Mouse (Mus musculus): ENCODE measurements around the gene Ccnjl.

The Ccnjl gene

DNA sequence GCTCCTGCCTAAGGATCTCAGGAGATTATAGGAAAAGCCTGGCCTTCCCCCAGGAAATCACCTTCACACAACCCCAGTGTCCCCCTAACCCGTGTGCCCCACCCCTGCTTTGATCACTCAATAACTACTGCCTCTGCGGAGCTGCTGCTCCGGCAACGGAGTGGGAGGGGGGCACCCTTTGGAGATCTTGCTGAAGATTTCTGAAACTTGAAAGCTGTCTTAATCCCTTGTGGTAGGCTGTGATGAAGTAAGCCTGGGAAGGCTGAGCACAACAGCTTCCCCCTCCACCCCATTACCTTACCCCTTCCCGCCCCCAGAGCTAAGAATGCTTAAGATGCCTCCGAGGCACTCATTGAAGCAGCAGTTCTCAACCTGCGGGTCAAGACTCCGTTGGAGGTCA, 37.3 kb downstream of the Ccnjl start:
- in situ Hi-C loops (cut with MboI; ENCODE audit: low sequenced_read_pairs) = no loop called here

DNA sequence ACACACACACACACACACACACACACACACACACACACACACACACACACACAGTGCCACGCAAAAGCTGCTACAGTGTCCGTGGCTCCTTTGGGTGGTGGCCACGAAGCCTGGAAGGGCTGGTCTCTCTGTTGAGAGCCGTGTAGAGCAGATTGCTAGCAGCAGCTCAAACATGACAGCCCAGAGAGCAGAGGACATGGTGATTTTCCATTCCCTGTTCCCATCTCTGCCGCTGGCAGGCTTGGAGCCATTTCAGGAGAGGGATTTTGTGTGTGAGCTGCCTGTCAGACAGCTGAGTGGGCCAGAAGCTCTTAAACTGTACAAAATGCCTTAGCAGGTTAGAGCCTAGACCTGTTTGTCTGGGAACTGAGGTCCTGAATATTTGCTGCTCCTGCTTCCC, 38.1 kb downstream of the Ccnjl start:
- in situ Hi-C loops (cut with MboI; ENCODE audit: low sequenced_read_pairs) = no loop called here

DNA sequence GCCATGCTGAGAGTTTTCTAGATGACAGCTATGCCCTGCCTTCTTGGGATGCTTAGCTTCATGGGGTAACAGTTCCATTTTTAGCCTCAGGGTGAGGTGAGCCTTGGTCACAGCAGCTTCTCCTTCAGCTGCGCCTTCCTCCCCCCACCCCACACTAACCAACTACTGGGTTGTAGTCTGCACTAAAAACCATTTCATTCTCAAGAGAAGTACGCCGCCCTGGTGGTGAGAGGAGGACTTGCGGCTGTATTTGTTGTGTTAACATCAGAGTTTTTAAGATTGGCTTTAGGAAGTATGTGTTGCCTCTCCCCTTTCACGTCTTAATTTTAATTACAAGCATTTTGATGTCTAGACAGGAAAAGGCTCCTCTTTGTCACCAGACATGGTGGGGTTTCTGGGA, 39.7 kb downstream of the Ccnjl start:
- in situ Hi-C loops (cut with MboI; ENCODE audit: low sequenced_read_pairs) = no loop called here

DNA sequence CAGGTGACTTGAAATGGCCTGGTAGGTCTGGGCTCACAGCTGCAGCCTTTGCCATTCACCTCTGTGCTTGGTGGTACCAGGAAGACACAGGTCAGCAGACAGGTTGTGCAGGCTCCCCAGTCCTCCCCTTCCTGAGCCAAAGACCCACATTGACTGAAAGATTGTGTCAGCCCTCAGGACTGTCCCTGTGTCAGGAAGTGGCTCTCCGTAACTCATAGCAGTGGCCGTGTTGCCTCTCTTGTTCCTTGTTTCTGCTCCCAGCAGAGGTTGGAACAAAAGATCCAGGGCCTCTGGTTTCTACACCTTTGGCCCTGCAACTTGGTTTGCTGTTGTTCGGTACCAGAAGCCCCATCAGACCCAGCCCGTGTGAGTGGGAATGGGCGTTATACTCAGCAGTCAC, 40.6 kb downstream of the Ccnjl start:
- in situ Hi-C loops (cut with MboI; ENCODE audit: low sequenced_read_pairs) = no loop called here

DNA sequence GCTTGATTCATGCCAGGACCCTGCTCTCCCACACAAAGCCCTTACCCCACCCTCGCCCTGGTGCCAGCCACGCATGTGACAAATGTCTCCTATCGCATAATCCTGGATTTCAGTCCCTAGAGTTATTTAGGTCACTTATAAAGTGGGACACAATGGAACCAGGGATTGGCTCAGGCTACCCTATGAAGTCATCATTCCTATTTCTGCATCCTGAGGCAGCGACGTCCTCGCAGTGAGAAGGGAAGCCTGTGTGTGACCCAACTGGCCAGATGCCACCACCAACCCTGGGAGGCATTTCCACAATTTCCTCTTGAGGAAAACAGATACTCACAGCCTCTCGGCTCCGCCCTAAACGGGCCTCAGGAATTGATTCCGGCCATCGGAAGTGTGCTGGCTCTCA, 41.0 kb downstream of the Ccnjl start:
- in situ Hi-C loops (cut with MboI; ENCODE audit: low sequenced_read_pairs) = no loop called here

DNA sequence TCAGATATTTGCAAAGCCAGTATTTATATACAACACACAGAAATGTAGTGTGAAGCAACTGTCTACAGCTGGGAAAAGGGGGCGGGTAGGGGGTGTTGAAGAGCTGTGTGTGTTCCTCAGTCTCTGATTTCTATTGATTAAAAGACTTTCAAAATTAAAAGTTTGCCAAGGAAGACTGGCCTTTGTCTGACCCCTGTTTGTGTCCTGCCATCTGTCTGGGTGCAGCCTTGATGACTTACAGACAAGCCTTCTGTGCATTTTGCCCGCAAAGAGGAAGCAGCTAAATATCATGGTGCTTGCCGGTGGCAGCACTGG, 46.4 kb downstream of the Ccnjl start:
- in situ Hi-C loops (cut with MboI; ENCODE audit: low sequenced_read_pairs) = no loop called here

DNA sequence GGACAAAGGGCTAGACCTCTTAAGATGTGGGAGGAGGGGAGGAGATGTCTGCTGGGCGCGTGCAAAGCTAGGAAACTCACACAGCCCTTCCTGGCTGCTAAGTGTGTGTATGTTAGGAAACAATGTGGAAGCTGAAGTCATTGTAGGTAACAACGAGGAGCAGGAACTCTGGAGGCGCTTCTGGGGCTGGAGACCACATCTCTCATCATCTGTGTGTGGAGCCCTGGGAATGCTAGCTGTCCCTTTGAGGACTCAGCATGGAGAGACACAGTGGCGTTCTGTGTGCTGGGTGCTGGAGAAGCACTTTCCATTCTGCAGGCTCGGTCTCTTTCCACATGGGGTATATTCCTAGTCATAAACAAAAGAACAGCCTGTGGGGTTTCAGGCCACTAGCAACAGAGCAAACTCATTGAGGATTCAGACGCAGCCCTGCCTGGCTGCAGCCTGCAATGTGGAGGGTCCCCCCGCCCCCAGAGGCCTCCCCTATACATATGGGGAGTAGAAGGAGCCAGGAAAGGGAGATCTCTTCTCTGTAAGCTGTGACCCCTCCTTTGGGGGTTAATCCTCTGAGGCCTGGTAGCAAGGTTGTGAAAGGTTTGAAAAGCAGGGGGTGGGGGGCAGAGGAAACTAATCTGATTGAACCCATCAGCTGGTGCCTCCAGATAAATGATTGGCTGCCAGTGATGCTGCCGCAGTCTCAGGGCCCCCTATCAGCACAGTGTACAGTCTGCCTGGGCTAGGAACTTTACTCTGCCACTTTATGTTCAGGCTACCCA, 47.0 kb downstream of the Ccnjl start:
- in situ Hi-C loops (cut with MboI; ENCODE audit: low sequenced_read_pairs) = no loop called here

DNA sequence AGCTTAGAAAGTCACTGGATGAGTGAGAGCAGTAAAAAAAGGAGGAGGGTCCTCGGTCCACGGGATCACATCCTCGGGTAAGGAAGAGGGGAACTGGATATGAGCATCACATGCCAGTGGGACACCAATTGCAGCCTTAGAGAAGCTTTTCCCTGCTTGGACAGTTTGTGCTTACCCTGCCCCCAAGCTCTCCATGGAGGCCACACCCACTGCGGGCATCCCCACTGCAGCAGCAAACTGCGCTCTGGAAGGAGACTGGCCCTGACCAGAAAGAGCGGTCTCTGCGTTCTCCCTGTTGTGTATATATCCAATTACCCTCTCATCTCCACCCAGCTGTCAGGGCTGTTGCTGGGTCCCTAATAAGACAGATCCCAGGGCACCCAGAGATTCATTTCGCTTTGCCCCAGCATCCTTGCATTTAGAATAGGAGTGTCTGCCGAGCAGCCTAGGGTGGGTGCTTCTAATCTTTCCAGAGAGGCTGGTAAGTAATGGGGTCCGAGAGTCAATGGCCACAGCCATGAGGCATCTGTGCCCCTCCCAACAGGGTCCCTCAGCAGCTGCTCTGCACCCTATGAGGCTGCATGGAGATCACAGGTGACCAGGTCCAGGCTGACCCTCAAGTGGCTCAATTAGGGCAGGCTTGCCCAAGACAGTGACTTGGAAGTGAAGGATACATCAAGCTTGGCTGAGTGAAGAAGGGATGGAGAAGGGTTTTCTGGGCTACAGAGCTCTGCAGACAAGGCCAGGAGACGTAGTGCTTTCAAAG, 49.3 kb downstream of the Ccnjl start:
- in situ Hi-C loops (cut with MboI; ENCODE audit: low sequenced_read_pairs) = no loop called here

DNA sequence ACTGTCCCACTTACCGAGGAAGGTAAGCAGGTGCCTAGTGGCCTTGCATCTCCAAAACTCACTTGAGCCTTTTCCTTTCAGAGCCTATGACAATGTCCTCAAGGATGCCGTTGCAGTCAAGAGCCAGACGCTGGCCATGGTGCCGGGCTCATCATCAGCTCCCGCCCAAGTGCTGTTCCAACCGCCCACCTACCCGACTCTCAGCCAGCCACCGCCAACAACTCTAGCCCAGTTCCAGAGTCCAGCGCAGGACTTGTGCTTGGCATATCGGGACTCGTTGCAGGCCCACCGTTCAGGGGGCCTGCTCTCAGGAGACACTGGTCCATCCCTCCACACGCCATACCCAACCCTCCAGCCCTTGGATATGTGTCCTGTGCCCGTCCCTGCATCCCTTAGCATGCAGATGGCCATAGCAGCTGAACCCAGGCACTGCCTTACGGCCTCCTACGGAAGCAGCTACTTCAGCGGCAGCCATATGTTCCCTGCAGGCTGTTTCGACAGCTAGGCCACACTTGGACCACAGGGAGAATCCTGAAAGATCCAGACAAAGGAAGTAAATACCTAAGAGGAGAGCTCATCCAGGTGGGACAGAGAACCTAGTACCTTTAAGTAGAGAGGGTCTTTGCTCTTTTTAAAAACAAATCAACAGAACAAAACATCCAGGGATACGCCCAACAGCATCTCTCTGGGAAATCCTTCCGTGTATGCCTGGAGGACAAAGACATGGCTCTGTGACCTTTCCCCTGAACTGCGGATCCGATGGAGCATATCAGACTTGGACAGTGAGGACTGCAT, 56.8 kb downstream of the Ccnjl start:
- in situ Hi-C loops (cut with MboI; ENCODE audit: low sequenced_read_pairs) = no loop called here

DNA sequence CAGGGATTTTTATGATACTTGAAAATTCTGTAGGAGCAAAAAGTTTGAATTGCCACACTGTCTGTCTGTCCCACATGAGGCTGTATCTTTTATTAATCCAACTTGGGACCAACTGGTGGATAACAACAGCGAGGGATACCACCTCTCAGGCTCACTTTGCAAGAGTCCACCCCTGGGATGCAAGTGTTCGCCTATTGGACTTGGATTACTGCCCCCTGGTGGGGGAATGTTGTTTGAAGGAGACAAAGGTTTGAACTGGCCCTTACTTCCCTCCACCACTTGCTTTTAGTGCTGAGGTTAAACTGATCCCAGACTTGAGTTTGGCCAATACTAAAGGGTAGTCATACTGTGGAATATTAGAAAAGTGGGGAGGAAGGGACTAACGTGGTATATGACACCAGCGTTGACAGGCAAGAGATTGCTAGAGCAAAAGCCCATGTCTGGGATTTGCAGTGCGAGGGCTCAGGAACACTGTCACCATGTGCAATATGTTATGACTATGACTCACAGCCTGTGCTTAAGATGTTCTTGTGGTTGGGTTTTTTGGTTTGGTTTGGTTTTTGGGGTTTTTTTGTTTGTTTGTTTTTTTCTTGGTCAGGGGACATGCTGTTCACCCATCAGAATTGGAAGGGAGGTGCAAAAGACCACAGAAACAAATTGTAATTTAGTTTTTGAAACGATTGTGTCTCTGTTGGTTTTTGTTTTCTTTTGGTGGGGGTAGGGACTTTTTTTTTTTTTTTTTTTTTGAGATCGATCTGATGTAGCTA, 57.9 kb downstream of the Ccnjl start, which contains the start of gene 4933415A04Rik:
Gene 4933415A04Rik (plus strand): TSS at position 717 of the 767 bp plus-strand sequence.
- in situ Hi-C loops (cut with MboI; ENCODE audit: low sequenced_read_pairs) = no loop called here

DNA sequence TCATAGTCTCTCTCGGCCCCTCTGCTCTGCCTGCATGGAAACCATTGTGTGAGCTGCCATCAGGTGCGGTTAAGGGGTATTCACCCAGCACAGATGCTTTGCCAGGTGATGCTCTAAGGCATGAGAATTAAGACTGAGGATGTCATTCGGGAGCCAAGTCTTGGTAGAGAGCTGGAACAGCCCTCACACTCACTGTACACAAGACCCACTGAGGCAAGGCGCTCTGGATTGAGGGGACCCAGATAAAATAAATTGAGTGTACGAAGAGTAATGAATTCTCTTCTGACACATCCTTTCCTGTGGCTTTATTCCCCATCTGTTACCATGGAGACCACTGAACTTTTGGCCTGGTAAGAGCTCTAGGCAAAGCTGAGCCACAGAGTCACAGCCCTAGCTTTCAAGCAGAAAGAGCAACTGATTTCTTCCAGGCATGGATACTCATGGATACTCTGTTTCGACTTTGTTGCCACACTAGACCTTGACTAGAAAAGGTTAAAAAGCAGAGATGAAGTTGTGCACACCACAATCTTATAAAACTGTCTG, 61.0 kb downstream of the Ccnjl start:
- in situ Hi-C loops (cut with MboI; ENCODE audit: low sequenced_read_pairs) = no loop called here

DNA sequence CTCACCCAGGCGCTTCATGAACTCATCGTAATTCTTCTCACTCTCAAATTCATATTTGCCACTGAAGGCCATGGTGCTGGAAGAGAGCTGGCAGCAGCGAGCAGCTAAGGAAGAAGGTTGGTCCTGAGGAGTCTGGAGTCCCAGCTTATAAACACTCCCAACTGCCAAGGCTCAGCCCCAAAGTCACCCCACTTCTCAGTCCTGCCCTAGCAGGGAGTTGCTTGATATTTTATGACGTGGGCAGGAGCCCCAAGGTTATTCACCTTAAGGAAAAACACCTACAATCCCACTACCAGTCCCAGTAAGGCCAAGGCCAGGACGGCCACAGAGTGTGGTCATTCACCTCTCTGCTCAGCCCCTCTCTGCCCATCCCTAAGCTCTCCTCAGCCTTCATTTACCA, 72.9 kb downstream of the Ccnjl start, which contains the start of gene Fabp6:
Gene Fabp6 (minus strand): TSS at position 101 of the 400 bp plus-strand sequence.
- in situ Hi-C loops (cut with MboI; ENCODE audit: low sequenced_read_pairs) = no loop called here

DNA sequence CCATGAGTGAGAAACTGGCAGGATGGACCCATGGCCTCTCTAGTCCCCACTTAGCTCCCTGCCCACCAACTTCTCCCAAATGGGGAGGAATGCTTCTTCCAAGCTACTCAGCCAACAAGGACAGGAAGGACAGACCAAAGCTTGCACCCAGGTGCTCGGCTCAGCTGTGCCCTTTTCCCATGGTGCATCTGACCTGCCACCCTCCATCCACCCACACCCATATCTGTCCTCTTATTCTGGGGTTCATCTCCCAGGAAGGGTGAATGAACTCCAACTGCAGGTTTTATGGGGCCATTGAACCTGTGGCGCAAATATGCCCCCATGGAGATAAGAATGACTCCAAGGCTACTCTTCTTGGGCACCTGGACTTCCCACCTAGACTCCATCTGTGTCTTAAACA, 75.6 kb downstream of the Ccnjl start:
- in situ Hi-C loops (cut with MboI; ENCODE audit: low sequenced_read_pairs) = no loop called here

DNA sequence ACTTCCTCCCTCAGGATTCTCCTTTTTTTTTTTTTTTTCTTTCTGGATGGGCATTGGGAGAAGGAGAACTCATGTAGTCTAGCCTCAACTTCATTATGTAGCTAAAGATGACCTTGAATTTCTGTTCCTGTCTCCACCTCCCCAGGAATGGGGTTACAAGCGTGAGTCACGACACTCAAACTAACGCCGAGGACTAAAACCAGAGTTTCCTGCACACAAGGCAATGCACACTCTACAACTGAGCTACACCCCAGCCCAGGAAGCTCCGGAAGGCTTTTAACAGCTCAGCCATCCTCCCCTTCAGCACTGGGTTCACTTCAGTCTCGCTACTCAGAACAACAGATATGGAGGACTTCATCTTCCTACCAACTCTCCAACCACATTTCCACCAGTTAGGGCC, 76.3 kb downstream of the Ccnjl start:
- in situ Hi-C loops (cut with MboI; ENCODE audit: low sequenced_read_pairs) = no loop called here

DNA sequence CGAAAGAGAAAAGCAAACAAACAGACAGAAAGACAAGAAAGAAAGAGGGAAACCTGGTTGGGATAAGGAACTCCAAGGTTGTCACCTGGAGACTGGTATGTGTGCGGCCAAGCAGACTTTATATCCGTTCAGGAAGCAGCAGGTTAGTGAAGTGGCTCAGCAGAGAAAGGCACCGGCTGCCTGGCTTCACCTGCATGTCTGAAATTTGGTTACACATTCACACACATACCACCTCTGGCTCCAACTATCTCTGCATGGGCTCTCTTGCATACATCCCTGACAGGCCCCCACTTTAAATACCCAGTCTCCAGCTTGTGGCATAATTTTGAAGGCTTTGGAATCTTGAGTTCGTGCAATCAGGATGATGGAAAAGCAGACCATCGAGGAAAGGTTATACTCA, 77.3 kb downstream of the Ccnjl start:
- in situ Hi-C loops (cut with MboI; ENCODE audit: low sequenced_read_pairs) = no loop called here

DNA sequence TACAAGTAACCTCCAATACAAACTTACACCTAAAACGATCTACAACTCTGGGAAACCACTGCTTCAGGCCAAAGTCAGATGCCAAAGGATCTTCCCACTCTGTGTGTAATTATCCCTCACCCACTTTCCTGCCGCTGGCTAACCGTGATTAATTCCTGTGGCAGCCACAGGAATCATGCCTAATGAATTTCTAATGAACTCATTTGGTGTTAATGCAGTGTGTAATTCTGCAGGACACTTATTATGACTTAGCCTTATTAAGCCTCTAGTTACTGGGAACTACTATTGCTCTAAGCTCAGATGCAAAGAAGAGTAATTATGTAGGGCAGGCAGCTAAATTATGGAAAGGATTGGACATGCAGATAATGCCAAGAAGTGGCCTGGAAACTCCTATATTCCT, 79.9 kb downstream of the Ccnjl start:
- in situ Hi-C loops (cut with MboI; ENCODE audit: low sequenced_read_pairs) = no loop called here

DNA sequence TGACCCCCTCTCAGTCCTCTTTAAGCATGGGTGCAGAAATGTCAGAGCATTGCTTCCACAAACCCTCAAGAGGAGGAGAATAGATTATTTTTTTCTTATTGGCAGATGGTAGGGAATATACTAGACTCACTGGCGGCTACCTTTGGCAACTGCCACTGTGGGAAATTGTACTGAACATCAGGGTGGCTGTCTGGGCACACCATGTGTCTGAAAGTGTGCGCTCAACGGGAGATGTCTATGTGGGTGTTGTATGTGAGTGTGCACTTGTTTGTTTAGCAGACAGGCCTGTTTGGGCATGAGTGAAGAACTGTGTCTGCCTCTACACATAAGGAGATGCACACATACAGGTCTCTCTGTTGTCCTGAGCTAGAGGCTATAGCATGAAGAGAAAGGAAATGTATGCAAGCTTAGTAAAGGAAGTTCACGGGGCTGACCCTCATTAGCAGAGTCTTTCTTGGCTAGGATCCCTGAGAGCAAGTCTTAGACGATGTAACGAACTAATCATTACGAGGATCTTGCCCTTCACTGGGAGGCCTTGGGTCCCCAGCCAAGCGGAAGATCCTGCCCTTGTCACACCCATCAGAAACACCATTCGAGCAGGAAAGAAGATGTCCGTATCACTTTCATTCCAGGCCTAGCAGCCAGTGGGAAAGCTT, 81.5 kb downstream of the Ccnjl start:
- in situ Hi-C loops (cut with MboI; ENCODE audit: low sequenced_read_pairs) = no loop called here

DNA sequence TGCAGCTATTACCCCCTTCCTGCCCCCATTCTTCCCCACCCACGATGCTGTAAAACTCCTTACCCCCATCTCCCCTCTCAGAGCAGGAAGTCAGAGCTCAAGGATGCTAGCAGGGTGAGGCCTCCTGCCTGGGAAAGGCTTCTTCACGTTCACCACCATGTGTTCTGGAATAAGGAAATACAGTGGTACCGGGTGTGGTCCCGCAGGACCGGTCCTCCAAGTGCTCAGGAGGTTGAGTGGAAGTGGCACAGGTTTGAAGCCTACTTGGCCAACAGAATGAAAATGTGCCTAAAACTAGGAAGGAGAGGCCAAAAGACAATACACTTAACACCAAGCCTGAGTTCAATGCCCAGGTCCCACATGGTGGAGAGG, 82.1 kb downstream of the Ccnjl start:
- in situ Hi-C loops (cut with MboI; ENCODE audit: low sequenced_read_pairs) = no loop called here

DNA sequence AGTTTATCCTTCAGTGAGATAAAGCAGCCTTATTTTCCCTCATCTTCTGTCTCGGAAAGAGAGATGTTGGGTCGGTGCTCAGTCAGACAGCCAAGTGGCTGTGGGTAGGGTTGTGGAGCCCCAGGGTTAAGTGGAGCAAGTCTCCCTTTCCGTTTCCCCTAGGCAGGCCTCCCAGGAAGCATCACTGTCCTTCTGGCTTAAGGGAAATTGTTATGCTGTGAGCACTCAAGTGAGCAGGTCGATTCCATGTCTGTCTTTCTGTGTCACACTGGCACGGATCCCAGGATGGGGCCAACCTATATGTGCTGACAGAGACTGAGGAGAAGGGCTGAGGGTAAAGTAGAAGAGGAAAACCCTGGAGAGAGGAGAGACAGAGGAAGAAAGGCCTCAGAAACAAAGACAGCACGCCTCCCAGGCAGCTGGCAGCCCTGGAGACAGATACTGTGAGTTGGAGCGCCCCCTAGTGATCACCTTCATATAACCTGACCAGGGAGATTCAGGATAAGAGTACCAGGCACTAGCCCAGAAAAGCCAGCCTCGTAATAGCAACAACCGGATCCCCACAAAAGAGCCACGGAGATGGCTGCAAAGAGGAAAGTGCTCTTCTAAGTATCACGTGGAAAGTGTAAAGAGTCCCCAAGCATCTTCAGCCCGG, 84.4 kb downstream of the Ccnjl start:
- in situ Hi-C loops (cut with MboI; ENCODE audit: low sequenced_read_pairs) = no loop called here

DNA sequence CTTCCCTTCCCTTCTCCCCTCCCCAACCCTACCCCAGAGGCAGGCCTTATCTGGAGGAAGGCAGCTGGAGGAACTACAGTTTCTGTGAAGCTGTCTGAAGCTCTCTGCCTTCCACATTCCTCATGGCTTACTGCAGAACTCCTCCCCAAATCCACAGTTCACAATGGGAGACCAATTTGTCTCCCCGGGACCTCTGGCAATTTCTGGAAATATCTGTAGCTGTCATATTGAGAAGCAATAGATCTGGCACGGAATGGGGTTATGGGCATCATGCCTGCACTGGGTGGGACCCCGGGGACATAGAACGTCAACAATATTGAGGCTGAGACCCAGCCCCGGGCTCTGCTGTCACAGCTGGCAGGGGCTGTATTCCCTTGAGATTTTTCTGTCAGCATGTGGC, 89.3 kb downstream of the Ccnjl start:
- in situ Hi-C loops (cut with MboI; ENCODE audit: low sequenced_read_pairs) = no loop called here

Measured in CH12F3 (cell line).